Mouse (Mus musculus) CH12.LX (cell line): ENCODE measurements around the gene Tubb2b.

Source experiments
- POLR2A ChIP-seq: IDR thresholded peaks from 2 replicates; pipeline ENCODE4 v1.6.1; 2011; ENCODE audit warnings: low read depth, mild to moderate bottlenecking, improper control_type of control experiment, low read length
- USF2 ChIP-seq: conservative IDR thresholded peaks from 2 replicates; pipeline ENCODE4 v1.6.1; 2011; ENCODE audit warnings: low read depth, low read length, improper control_type of control experiment
- ZC3H11A ChIP-seq: IDR thresholded peaks from 2 replicates; pipeline ENCODE4 v1.6.1; 2012; ENCODE audit warnings: low read depth, mild to moderate bottlenecking, inconsistent platforms, low read length, improper control_type of control experiment

DNA sequence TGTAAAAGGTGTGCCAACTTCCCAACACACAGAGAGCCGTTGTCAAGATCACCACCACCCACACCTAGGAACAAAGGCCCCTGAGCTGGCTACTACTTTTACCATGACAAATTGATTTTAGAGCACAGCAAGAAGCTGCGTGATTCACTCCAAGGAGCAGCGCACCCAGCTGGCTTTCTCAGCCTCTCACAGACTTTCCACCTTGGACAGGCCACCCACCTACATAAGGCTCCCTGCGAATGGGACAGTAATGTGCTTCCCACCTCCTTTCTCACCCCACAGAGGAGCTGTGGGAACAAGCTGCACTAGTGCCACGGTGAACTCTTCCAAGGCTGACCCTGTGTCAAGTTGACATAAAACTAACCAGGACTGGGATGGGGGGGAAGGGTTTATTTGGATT is 13.1 kb upstream of the Tubb2b start:
- TF ChIP-seq USF2 (no peak), POLR2A (no peak), ZC3H11A (no peak)
